ENCODE assay signal across 21 mouse cellular contexts in the genomic region with DNA sequence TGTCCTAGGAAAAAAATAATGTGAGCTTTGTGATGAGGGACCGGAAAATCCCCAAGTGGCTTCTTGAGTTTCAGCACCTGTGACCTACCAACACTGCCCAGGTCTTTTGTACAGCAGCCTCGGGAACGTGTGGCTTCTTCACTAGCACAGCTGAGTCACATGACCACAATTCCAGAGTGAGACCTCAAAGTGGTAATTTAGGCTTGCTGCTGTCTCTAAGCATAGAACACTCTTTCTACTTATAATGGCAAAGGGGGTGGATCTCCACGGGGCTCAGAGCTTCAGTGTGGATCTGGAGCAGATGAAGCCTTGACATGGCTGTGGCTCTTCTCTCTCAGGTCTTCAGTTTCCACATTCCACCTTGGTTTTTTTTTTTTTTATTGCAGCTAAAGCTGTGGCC. TPM values are rescaled to one million over a fixed set of nuclear protein-coding genes. Genes with fewer than 3 reads are reported as not detected.
A peak's percentile ranks its signal among the peaks of the same experiment; 100 is the strongest.
DNase-seq lines count a peak whose midpoint lies in the region; ATAC-seq and TF ChIP-seq lines count a peak whose summit lies in the region.
"Had no signal": no experiment of that assay in that cellular context is flagged by ENCODE, and none has a peak within 500 bp of the region (broad histone marks: within the 10 kb centered on the region; RNA-seq: fewer than 3 reads in every experiment).

No protein-coding gene starts in this region.

- TF ChIP-seq CTCF in forebrain, postnatal 0 days (IDR thresholded peaks at IDR 0.05; ENCODE audit: low read depth), result no peak

- H3K36me3 ChIP-seq in embryonic facial prominence, embryonic 11.5 days (replicated peaks; ENCODE audit: control insufficient read depth, insufficient read depth, low read depth, low read length), result no peaks in the 10 kb centered on the region
- no peaks in the 10 kb centered on the region for H3K36me3 ChIP-seq in embryonic facial prominence, embryonic 10.5 days (replicated peaks)
- no peaks in the 10 kb centered on the region for H3K36me3 ChIP-seq in embryonic facial prominence, embryonic 14.5 days (ENCODE audit: control insufficient read depth, insufficient read depth, low read length)
- H3K36me3 ChIP-seq in forebrain, postnatal 0 days (ENCODE audit: insufficient read depth), result no peaks in the 10 kb centered on the region
- H3K36me3 ChIP-seq: heart, embryonic 12.5 days; lung, embryonic 15.5 days had no signal

- WGBS in embryonic facial prominence, embryonic 11.5 days, result 30% methylated on average over 4 of the region's 4 CpGs
- WGBS in embryonic facial prominence, embryonic 10.5 days, result 27% methylated on average over 4 of the region's 4 CpGs
- WGBS in embryonic facial prominence, embryonic 14.5 days, result 24% methylated on average over 4 of the region's 4 CpGs
- 45% methylated on average over 4 of the region's 4 CpGs for WGBS in forebrain, postnatal 0 days

- peaks cover 15% of the 10 kb centered on the region for H3K27me3 ChIP-seq in embryonic facial prominence, embryonic 11.5 days (ENCODE audit: control insufficient read depth, insufficient read depth, low read length)
- peaks cover 36% of the 10 kb centered on the region for H3K27me3 ChIP-seq in embryonic facial prominence, embryonic 10.5 days (replicated peaks; ENCODE audit: low read depth, poor library complexity, severe bottlenecking)
- H3K27me3 ChIP-seq in embryonic facial prominence, embryonic 14.5 days (replicated peaks; ENCODE audit: control insufficient read depth, insufficient read depth, low read length), result peaks cover 34% of the 10 kb centered on the region
- H3K27me3 ChIP-seq in forebrain, postnatal 0 days (ENCODE audit: insufficient read depth, low read length), result peaks cover 14% of the 10 kb centered on the region

- H3K4me3 ChIP-seq in embryonic facial prominence, embryonic 11.5 days (ENCODE audit: low read depth, low read length), result no peak overlapping the region
- H3K4me3 ChIP-seq in embryonic facial prominence, embryonic 10.5 days, result no peak overlapping the region
- no peak overlapping the region for H3K4me3 ChIP-seq in embryonic facial prominence, embryonic 14.5 days (ENCODE audit: low read depth, low read length)
- H3K4me3 ChIP-seq in forebrain, postnatal 0 days (ENCODE audit: low read depth, low read length), result no peak overlapping the region
- H3K4me3 ChIP-seq: forebrain, embryonic 13.5 days; heart, embryonic 12.5 days; hindbrain, embryonic 13.5 days; lung, embryonic 15.5 days had no signal

- no peak overlapping the region for H3K27ac ChIP-seq in embryonic facial prominence, embryonic 11.5 days (replicated peaks; ENCODE audit: low read depth, low read length)
- no peak overlapping the region for H3K27ac ChIP-seq in embryonic facial prominence, embryonic 10.5 days (replicated peaks)
- no peak overlapping the region for H3K27ac ChIP-seq in embryonic facial prominence, embryonic 14.5 days (replicated peaks; ENCODE audit: low read depth, low read length)
- H3K27ac ChIP-seq in forebrain, postnatal 0 days (ENCODE audit: low read depth, low read length), result no peak overlapping the region
- H3K27ac ChIP-seq: forebrain, embryonic 13.5 days; hindbrain, embryonic 13.5 days; liver, embryonic 14.5 days; lung, embryonic 15.5 days; stomach, postnatal 0 days had no signal

- H3K4me1 ChIP-seq in embryonic facial prominence, embryonic 11.5 days (ENCODE audit: control insufficient read depth, insufficient read depth, low read length), result no peaks in the 10 kb centered on the region; the same call in 1 of the 2 replicates
- peaks cover 26% of the 10 kb centered on the region for H3K4me1 ChIP-seq in embryonic facial prominence, embryonic 10.5 days
- no peaks in the 10 kb centered on the region for H3K4me1 ChIP-seq in embryonic facial prominence, embryonic 14.5 days (ENCODE audit: control insufficient read depth, insufficient read depth, low read length)
- H3K4me1 ChIP-seq in forebrain, postnatal 0 days (ENCODE audit: insufficient read depth), result no peaks in the 10 kb centered on the region; the same call in 1 of the 2 replicates

- DNase-seq in embryonic facial prominence, embryonic 11.5 days (ENCODE audit: low spot score), result peak; percentile 6
- no peak for DNase-seq in embryonic facial prominence, embryonic 10.5 days (ENCODE audit: low spot score)
- peak; percentile 14 for DNase-seq in kidney, postnatal 14 days
- no peak for DNase-seq in kidney, postnatal 4 days
- DNase-seq in 416B (ENCODE audit: low read depth), result peak; percentile 23
- peak; percentile 20 for DNase-seq in embryonic facial prominence, embryonic 14.5 days (ENCODE audit: low spot score)
- DNase-seq in thymus, postnatal 36 days, result no peak
- no peak for DNase-seq in forebrain, postnatal 0 days
- DNase-seq: adrenal gland, adult 2 months; cerebellum, adult 9-11 months; lung, postnatal 4 days had no signal

- H3K9ac ChIP-seq in embryonic facial prominence, embryonic 11.5 days (replicated peaks; ENCODE audit: low read length), result no peak overlapping the region
- no peak overlapping the region for H3K9ac ChIP-seq in embryonic facial prominence, embryonic 14.5 days (ENCODE audit: low read depth, low read length)
- H3K9ac ChIP-seq in forebrain, postnatal 0 days, result no peak overlapping the region
- H3K9ac ChIP-seq: forebrain, embryonic 13.5 days; heart, embryonic 12.5 days; hindbrain, embryonic 13.5 days; liver, embryonic 14.5 days; lung, embryonic 15.5 days had no signal

- H3K4me2 ChIP-seq in embryonic facial prominence, embryonic 11.5 days (ENCODE audit: low read depth, low read length), result no peak overlapping the region
- no peak overlapping the region for H3K4me2 ChIP-seq in embryonic facial prominence, embryonic 14.5 days (ENCODE audit: low read depth, low read length)
- H3K4me2 ChIP-seq in forebrain, postnatal 0 days (ENCODE audit: low read depth), result no peak overlapping the region
- H3K4me2 ChIP-seq: forebrain, embryonic 13.5 days; heart, embryonic 12.5 days; hindbrain, embryonic 13.5 days; lung, embryonic 15.5 days had no signal

- no peaks in the 10 kb centered on the region for H3K9me3 ChIP-seq in embryonic facial prominence, embryonic 11.5 days (replicated peaks; ENCODE audit: control insufficient read depth, low read length)
- H3K9me3 ChIP-seq in embryonic facial prominence, embryonic 10.5 days, result no peaks in the 10 kb centered on the region
- no peaks in the 10 kb centered on the region for H3K9me3 ChIP-seq in embryonic facial prominence, embryonic 14.5 days (ENCODE audit: control insufficient read depth, low read length)
- no peaks in the 10 kb centered on the region for H3K9me3 ChIP-seq in forebrain, postnatal 0 days (ENCODE audit: low read length)
- H3K9me3 ChIP-seq: forebrain, embryonic 13.5 days; hindbrain, embryonic 13.5 days; lung, embryonic 15.5 days had no signal

- ATAC-seq in embryonic facial prominence, embryonic 11.5 days (replicated peaks; ENCODE audit: insufficient number of reproducible peaks, low FRiP score, low TSS enrichment, low read depth), result no peak
- peak; percentile 21; the same call in 1 of the 2 replicates for ATAC-seq in embryonic facial prominence, embryonic 14.5 days (ENCODE audit: low read depth)
- no peak for ATAC-seq in forebrain, postnatal 0 days
- ATAC-seq: forebrain, embryonic 13.5 days; inflammation-experienced regulatory T-cells, adult 6 months; midbrain, embryonic 16.5 days had no signal

RNA-seq across cellular contexts. Expression of gene Arg2, which starts 4.5 kb away (rescaled TPM):
- polyA plus RNA-seq in embryonic facial prominence, embryonic 11.5 days (2014; fragmentation: Nextera tagmentation; extraction: Ambion mirVana), result 4.3 and 5.7 TPM in 2 replicates
- 2.9 and 3.5 TPM in 2 replicates for polyA plus RNA-seq in embryonic facial prominence, embryonic 10.5 days (2016; fragmentation: Nextera tagmentation; extraction: Ambion mirVana)
- polyA plus RNA-seq in embryonic facial prominence, embryonic 14.5 days (2014; fragmentation: Nextera tagmentation; extraction: Ambion mirVana), result 2.2 and 2.9 TPM in 2 replicates
- total RNA-seq in forebrain, postnatal 0 days (2014; rRNA removed), result 15.9 and 16.1 TPM in 2 replicates
- polyA plus RNA-seq in forebrain, postnatal 0 days (2015; fragmentation: Nextera tagmentation; extraction: Ambion mirVana), result 19.6 and 22.7 TPM in 2 replicates
- total RNA-seq: gastrocnemius, adult 18-20 months; heart, postnatal 25 days had no signal
- polyA plus RNA-seq: adrenal gland, adult 2 months; liver, embryonic 14.5 days had no signal

RNA-seq across cellular contexts. Expression of gene Vti1b, which starts 37.4 kb away (rescaled TPM):
- polyA plus RNA-seq in embryonic facial prominence, embryonic 11.5 days (2014; fragmentation: Nextera tagmentation; extraction: Ambion mirVana), result 95.8 and 106 TPM in 2 replicates
- 90.8 and 93.5 TPM in 2 replicates for polyA plus RNA-seq in embryonic facial prominence, embryonic 10.5 days (2016; fragmentation: Nextera tagmentation; extraction: Ambion mirVana)
- polyA plus RNA-seq in embryonic facial prominence, embryonic 14.5 days (2014; fragmentation: Nextera tagmentation; extraction: Ambion mirVana), result 86.7 and 91.5 TPM in 2 replicates
- total RNA-seq in forebrain, postnatal 0 days (2014; rRNA removed), result 97.6 and 129 TPM in 2 replicates
- polyA plus RNA-seq in forebrain, postnatal 0 days (2015; fragmentation: Nextera tagmentation; extraction: Ambion mirVana), result 218 and 236 TPM in 2 replicates

RNA-seq across cellular contexts. Expression of gene Pigh, which starts 45.7 kb away (rescaled TPM):
- 30.5 and 34.0 TPM in 2 replicates for polyA plus RNA-seq in embryonic facial prominence, embryonic 11.5 days (2014; fragmentation: Nextera tagmentation; extraction: Ambion mirVana)
- polyA plus RNA-seq in embryonic facial prominence, embryonic 10.5 days (2016; fragmentation: Nextera tagmentation; extraction: Ambion mirVana), result 32.7 and 33.4 TPM in 2 replicates
- 20.1 and 24.5 TPM in 2 replicates for polyA plus RNA-seq in embryonic facial prominence, embryonic 14.5 days (2014; fragmentation: Nextera tagmentation; extraction: Ambion mirVana)
- 14.0 and 15.5 TPM in 2 replicates for total RNA-seq in forebrain, postnatal 0 days (2014; rRNA removed)
- 6.9 and 12.7 TPM in 2 replicates for polyA plus RNA-seq in forebrain, postnatal 0 days (2015; fragmentation: Nextera tagmentation; extraction: Ambion mirVana)

RNA-seq across cellular contexts. Expression of gene Rdh11, which starts 57.0 kb away (rescaled TPM):
- polyA plus RNA-seq in embryonic facial prominence, embryonic 11.5 days (2014; fragmentation: Nextera tagmentation; extraction: Ambion mirVana), result 32.1 and 32.3 TPM in 2 replicates
- polyA plus RNA-seq in embryonic facial prominence, embryonic 10.5 days (2016; fragmentation: Nextera tagmentation; extraction: Ambion mirVana), result 20.7 and 24.1 TPM in 2 replicates
- 25.7 and 27.9 TPM in 2 replicates for polyA plus RNA-seq in embryonic facial prominence, embryonic 14.5 days (2014; fragmentation: Nextera tagmentation; extraction: Ambion mirVana)
- total RNA-seq in forebrain, postnatal 0 days (2014; rRNA removed), result 48.3 and 52.2 TPM in 2 replicates
- polyA plus RNA-seq in forebrain, postnatal 0 days (2015; fragmentation: Nextera tagmentation; extraction: Ambion mirVana), result 35.1 and 38.4 TPM in 2 replicates

Comparison
In these comparisons a context has a peak if more than half of its experiments do, and no peak if none do; other contexts are left out.
1. DNase-seq: peak in embryonic facial prominence, embryonic 11.5 days (single experiment), kidney, postnatal 14 days (single experiment), 416B (single experiment) and embryonic facial prominence, embryonic 14.5 days (single experiment); none in embryonic facial prominence, embryonic 10.5 days (single experiment), kidney, postnatal 4 days (0 of 2), thymus, postnatal 36 days (0 of 2) and forebrain, postnatal 0 days (single experiment).